Mouse (Mus musculus): ENCODE measurements around the gene Coro1b. TPM values are rescaled to one million over a fixed set of nuclear protein-coding genes. Genes with fewer than 3 reads are reported as not detected.

Coro1b gene
- polyA plus RNA-seq, 1 experiment from 2014 or later, result 164 TPM

DNA sequence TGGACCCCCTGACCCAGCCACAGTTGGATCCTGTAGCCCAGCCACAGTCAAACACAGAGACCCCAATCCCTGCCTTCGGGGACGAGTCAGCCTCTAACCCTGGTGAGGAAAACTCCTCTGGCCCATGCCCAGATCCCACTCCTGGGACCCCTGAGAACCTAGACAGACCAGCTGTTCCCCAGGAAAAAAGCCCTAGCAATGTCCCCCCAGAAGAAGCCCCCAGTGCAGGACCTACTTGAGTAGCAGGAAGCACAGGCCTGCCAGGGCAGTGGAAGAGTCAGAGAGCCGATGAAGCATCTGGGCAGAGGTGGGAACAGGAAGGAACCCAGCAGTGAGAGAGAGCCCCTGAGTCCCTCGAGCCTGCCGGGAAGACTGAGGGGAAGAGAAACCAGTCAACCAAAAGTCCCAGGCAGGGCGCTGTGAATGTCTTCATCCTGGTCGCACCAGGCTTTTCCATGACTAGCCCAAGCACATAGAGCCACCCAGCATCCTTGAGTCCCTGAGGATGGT lies 4.6 kb upstream of the Coro1b start, which contains the start of gene Cabp4:
Gene Cabp4 (minus strand): TSS at position 275 of the 510 bp plus-strand sequence.
- Histone ChIP-seq H3K9ac (ENCODE audit: low read depth, low read length) (no peak within 1 kb of the TSS), H3K4me2 (ENCODE audit: low read length) (no peak within 1 kb of the TSS), H3K9me3 (replicated peaks; ENCODE audit: low read length) (no peaks in the 10 kb centered on the region), H3K36me3 (ENCODE audit: insufficient read depth, low read length) (no peaks in the 10 kb centered on the region), H3K27ac (no peak within 1 kb of the TSS), H3K4me1 (replicated peaks; ENCODE audit: insufficient read depth, low read length) (peaks cover 3% of the 10 kb centered on the region; the same call in 1 of the 2 replicates), H3K27me3 (ENCODE audit: insufficient read depth, low read length) (no peaks in the 10 kb centered on the region), H3K4me3 (replicated peaks; ENCODE audit: low read depth, low read length) (no peak within 1 kb of the TSS)
- no peak for TF ChIP-seq CTCF (IDR thresholded peaks at IDR 0.05; ENCODE audit: low read depth)
- ATAC-seq (replicated peaks; ENCODE audit: low FRiP score, low read depth), result no peak
- DNase-seq (ENCODE audit: low spot score), result no peak
- WGBS, result 76% methylated on average over 7 of the region's 7 CpGs

DNA sequence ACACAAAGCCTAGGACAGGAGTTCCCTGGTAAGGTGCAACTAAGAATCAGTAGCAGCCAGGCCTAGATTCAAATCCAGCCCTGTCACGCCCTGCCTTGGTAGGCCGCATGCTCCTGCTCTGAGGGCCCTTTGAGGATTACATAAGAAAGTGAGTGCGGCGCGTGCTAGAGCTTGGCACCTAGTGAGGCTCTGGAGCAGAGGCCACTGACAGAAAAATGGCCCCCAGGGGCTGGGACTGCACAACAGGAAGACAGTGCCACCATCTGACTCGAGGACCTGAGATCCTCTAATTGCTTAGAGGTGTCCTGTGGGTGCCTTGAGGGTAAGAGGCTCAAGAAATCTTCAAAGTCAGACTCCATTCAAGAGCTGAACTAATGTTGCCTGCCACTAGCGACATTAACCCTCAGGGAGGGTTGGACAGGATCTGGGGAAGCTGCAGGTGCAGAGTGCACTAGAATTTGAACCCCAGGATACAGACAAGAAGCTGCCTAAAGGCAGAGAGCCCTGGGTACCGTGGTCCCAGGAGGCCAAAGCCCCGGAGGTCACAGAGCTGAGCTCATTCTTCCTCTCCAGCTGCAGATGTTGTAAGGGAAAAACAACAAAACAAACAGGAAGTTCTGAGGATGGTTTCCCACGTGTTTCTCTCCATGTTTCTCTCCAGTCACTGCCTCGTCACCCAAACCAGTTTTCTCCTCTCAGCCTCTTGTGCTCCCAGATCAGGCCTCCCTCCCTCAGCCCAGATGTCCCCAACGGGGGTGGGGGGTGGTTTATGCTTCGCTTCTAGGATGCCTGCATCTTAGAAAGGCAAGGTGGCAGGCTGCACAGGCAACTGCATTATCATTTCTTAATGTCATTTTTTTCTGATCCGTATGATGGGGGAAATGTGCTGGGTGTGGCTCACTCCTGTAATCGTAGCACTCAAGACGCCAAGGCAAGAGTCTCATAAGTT lies 3.6 kb upstream of the Coro1b start:
- H3K9me3 ChIP-seq (replicated peaks; ENCODE audit: low read length), result no peaks in the 10 kb centered on the region
- ATAC-seq (replicated peaks; ENCODE audit: low FRiP score, low read depth) (no peak), DNase-seq (ENCODE audit: low spot score) (no peak)
- H3K9ac ChIP-seq (ENCODE audit: low read depth, low read length), result no peak overlapping the region
- H3K4me3 ChIP-seq (replicated peaks; ENCODE audit: low read depth, low read length), result no peak overlapping the region
- no peak overlapping the region for H3K27ac ChIP-seq
- no peak for TF ChIP-seq CTCF (IDR thresholded peaks at IDR 0.05; ENCODE audit: low read depth)
- H3K4me2 ChIP-seq (ENCODE audit: low read length), result no peak overlapping the region
- H3K27me3 ChIP-seq (ENCODE audit: insufficient read depth, low read length), result no peaks in the 10 kb centered on the region
- WGBS, result 75% methylated on average over 16 of the region's 16 CpGs
- H3K36me3 ChIP-seq (ENCODE audit: insufficient read depth, low read length), result no peaks in the 10 kb centered on the region
- H3K4me1 ChIP-seq (replicated peaks; ENCODE audit: insufficient read depth, low read length), result peaks cover 11% of the 10 kb centered on the region; the same call in 1 of the 2 replicates

DNA sequence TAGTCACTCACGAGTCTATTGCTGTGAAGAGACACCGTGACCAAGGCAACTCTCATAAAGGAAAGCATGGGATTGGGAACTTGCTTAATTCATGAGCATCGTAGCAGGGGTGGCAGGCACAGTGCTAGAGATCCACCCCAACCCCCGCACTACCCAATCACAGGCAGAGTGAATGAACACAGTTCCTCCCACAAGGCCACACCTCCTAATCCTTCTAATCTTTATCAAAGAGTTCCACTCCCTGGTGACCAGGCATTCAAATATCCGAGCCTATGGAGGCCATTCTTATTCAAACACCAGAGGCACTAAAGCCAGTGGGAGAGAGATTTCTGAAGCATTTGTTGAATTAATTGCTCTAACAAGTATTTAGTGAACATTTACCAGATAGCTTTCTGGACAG lies 2.5 kb upstream of the Coro1b start:
- DNase-seq (ENCODE audit: low spot score) (no peak), ATAC-seq (replicated peaks; ENCODE audit: low FRiP score, low read depth) (no peak)
- WGBS, result 84% methylated on average over 5 of the region's 5 CpGs
- Histone ChIP-seq H3K9ac (ENCODE audit: low read depth, low read length) (no peak overlapping the region), H3K27ac (no peak overlapping the region), H3K4me3 (replicated peaks; ENCODE audit: low read depth, low read length) (no peak overlapping the region), H3K9me3 (replicated peaks; ENCODE audit: low read length) (no peaks in the 10 kb centered on the region), H3K36me3 (ENCODE audit: insufficient read depth, low read length) (peaks cover 6% of the 10 kb centered on the region), H3K27me3 (ENCODE audit: insufficient read depth, low read length) (no peaks in the 10 kb centered on the region), H3K4me2 (ENCODE audit: low read length) (no peak overlapping the region), H3K4me1 (replicated peaks; ENCODE audit: insufficient read depth, low read length) (peaks cover 11% of the 10 kb centered on the region; the same call in 1 of the 2 replicates)
- TF ChIP-seq CTCF (IDR thresholded peaks at IDR 0.05; ENCODE audit: low read depth), result no peak

DNA sequence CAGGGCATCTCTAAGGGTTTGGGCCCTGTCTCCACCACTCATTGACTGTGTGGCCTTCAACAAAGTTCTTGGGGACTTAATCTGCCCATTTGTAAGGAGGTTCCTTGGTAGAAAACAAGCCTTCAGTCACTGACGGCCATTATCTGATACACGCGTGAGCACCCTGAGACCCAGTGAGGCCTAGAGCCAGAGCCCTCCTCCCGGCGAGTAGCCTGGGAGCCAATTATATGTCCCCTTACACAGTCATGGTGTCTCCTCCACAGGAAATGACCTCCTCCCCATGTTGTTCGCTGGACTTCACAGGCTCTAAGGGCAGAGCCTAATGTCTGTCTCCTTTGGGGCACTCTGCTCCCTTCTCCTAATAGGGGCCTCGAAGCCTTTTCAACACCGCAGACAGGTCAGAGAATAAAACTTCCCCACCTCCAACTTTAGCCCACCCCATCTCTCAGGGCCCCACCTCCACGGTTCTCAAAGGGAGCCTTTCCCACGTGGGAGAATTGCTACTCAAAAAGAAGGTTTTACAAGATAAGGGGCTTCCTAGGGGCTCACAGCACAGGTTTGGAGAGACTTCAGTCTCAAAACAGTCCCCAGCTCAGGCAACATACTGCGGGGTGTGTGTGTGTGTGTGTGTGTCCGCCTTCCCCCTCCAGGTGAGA lies 1.9 kb upstream of the Coro1b start:
- no peak for TF ChIP-seq CTCF (IDR thresholded peaks at IDR 0.05; ENCODE audit: low read depth)
- H3K27ac ChIP-seq, result no peak overlapping the region
- peaks cover 11% of the 10 kb centered on the region; the same call in 1 of the 2 replicates for H3K4me1 ChIP-seq (replicated peaks; ENCODE audit: insufficient read depth, low read length)
- H3K4me2 ChIP-seq (ENCODE audit: low read length), result no peak overlapping the region
- H3K4me3 ChIP-seq (replicated peaks; ENCODE audit: low read depth, low read length), result no peak overlapping the region
- ATAC-seq (replicated peaks; ENCODE audit: low FRiP score, low read depth) (no peak), DNase-seq (ENCODE audit: low spot score) (no peak)
- peaks cover 11% of the 10 kb centered on the region for H3K36me3 ChIP-seq (ENCODE audit: insufficient read depth, low read length)
- H3K9ac ChIP-seq (ENCODE audit: low read depth, low read length), result no peak overlapping the region
- no peaks in the 10 kb centered on the region for H3K9me3 ChIP-seq (replicated peaks; ENCODE audit: low read length)
- H3K27me3 ChIP-seq (ENCODE audit: insufficient read depth, low read length), result no peaks in the 10 kb centered on the region
- 70% methylated on average over 12 of the region's 12 CpGs for WGBS

DNA sequence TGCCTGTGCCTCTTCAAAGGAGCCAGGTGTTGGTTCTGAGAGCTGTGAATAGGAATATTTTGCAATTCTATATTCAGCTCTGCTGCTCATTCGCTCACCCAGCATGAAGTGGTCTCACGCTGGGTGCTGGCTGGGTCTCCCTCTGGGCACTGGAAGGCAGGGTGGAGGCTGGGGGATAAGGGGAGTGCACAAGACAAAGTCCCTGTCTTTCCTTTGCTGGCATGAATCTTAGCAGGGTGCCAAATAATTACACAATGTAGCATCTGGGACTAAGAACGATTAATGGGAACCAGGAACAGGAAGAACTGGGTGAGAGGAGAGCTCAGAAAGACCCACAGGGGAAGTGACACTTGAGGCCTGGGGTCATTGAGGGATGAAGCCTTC lies 1.4 kb upstream of the Coro1b start:
- no peak for ATAC-seq (replicated peaks; ENCODE audit: low FRiP score, low read depth)
- peaks cover 11% of the 10 kb centered on the region for H3K36me3 ChIP-seq (ENCODE audit: insufficient read depth, low read length)
- TF ChIP-seq CTCF (IDR thresholded peaks at IDR 0.05; ENCODE audit: low read depth), result no peak
- WGBS, result 75% methylated on average over 3 of the region's 3 CpGs
- H3K4me1 ChIP-seq (replicated peaks; ENCODE audit: insufficient read depth, low read length), result peaks cover 11% of the 10 kb centered on the region; the same call in 1 of the 2 replicates
- H3K4me2 ChIP-seq (ENCODE audit: low read length), result no peak overlapping the region
- H3K4me3 ChIP-seq (replicated peaks; ENCODE audit: low read depth, low read length), result no peak overlapping the region
- no peak for DNase-seq (ENCODE audit: low spot score)
- H3K27ac ChIP-seq, result no peak overlapping the region
- no peaks in the 10 kb centered on the region for H3K27me3 ChIP-seq (ENCODE audit: insufficient read depth, low read length)
- no peaks in the 10 kb centered on the region for H3K9me3 ChIP-seq (replicated peaks; ENCODE audit: low read length)
- no peak overlapping the region for H3K9ac ChIP-seq (ENCODE audit: low read depth, low read length)
